Mouse (Mus musculus): ENCODE data around the gene Ppp2r3c. TPM values are rescaled to one million over a fixed set of nuclear protein-coding genes. Genes with fewer than 3 reads are reported as not detected.
"Not testable (repeated sequence)": the region's sequence is repeated elsewhere in the genome, so short reads cannot be mapped to it uniquely, and the experiment has no call there.

Gene Ppp2r3c
- polyA plus RNA-seq, 1 experiment from 2014 or later: 35.8 TPM

- Histone ChIP-seq H3K27me3 (ENCODE audit: control insufficient read depth, insufficient read depth, low read length) (no peaks in the 10 kb centered on the region), H3K9me3 (ENCODE audit: control insufficient read depth, low read length) (no peaks in the 10 kb centered on the region), H3K4me3 (ENCODE audit: low read depth, low read length) (peak overlapping the region; percentile 56), H3K9ac (ENCODE audit: low read length) (peak overlapping the region; percentile 86), H3K27ac (ENCODE audit: low read depth, low read length) (no peak overlapping the region; the same call in 1 of the 2 replicates), H3K36me3 (ENCODE audit: control insufficient read depth, insufficient read depth, low read length) (peaks cover 5% of the 10 kb centered on the region), H3K4me1 (replicated peaks; ENCODE audit: control insufficient read depth, insufficient read depth, low read length) (peaks cover 5% of the 10 kb centered on the region), H3K4me2 (ENCODE audit: low read depth, low read length, severe bottlenecking) (peak overlapping the region; percentile 67)
- DNase-seq (ENCODE audit: low spot score) (no peak), ATAC-seq (replicated peaks; ENCODE audit: low FRiP score) (no peak)
- 53% methylated on average over 11 of the region's 11 CpGs for WGBS
These were observed 1.1 kb downstream of the Ppp2r3c start for GRCm38 (mm10) chr12:55301472-55302300.

- Histone ChIP-seq H3K4me3 (ENCODE audit: low read depth, low read length) (0 out of 2 replicates have a peak overlapping the region, but pooled peaks have one; percentile 6), H3K27ac (ENCODE audit: low read depth, low read length) (no peak overlapping the region), H3K27me3 (ENCODE audit: control insufficient read depth, insufficient read depth, low read length) (no peaks in the 10 kb centered on the region), H3K4me1 (replicated peaks; ENCODE audit: control insufficient read depth, insufficient read depth, low read length) (peaks cover 5% of the 10 kb centered on the region), H3K9ac (ENCODE audit: low read length) (no peak overlapping the region; the same call in 1 of the 2 replicates), H3K9me3 (ENCODE audit: control insufficient read depth, low read length) (no peaks in the 10 kb centered on the region), H3K4me2 (ENCODE audit: low read depth, low read length, severe bottlenecking) (peak overlapping the region; percentile 67), H3K36me3 (ENCODE audit: control insufficient read depth, insufficient read depth, low read length) (peaks cover 5% of the 10 kb centered on the region)
- DNase-seq (ENCODE audit: low spot score) (no peak), ATAC-seq (replicated peaks; ENCODE audit: low FRiP score) (no peak)
- WGBS: 87% methylated on average over 3 of the region's 3 CpGs
These were observed 1.9 kb downstream of the Ppp2r3c start for GRCm38 (mm10) chr12:55300820-55301351.

DNA sequence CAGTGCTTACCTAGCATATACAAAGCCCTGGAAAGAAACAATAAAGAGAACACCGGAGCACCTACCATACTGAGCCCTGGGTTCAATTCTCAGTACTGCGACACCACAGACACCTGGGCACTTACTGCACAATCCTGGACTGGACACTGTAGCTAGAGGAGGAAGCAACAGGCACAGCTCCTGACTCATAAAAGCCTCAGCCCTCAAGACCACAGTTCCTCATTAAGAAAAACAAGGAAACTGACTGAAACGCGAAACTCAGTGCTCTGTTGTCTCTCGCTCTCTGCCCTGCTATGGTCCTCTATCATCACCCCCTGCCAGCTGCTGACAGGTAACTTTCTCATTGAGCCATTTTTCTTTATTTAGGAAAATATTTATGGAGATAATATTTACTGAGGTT is 3.5 kb downstream of the Ppp2r3c start, which contains the start of gene 1110008L16Rik:
1110008L16Rik (plus strand) TSS at position 242 of the 400 bp plus-strand sequence.
- Histone ChIP-seq H3K4me1 (replicated peaks; ENCODE audit: control insufficient read depth, insufficient read depth, low read length) (peaks cover 5% of the 10 kb centered on the region), H3K27me3 (ENCODE audit: control insufficient read depth, insufficient read depth, low read length) (no peaks in the 10 kb centered on the region), H3K4me2 (ENCODE audit: low read depth, low read length, severe bottlenecking) (no peak within 1 kb of the TSS), H3K4me3 (ENCODE audit: low read depth, low read length) (no peak within 1 kb of the TSS), H3K36me3 (ENCODE audit: control insufficient read depth, insufficient read depth, low read length) (peaks cover 7% of the 10 kb centered on the region), H3K9ac (ENCODE audit: low read length) (no peak within 1 kb of the TSS), H3K27ac (ENCODE audit: low read depth, low read length) (no peak within 1 kb of the TSS), H3K9me3 (ENCODE audit: control insufficient read depth, low read length) (no peaks in the 10 kb centered on the region)
- ATAC-seq (replicated peaks; ENCODE audit: low FRiP score) (no peak), DNase-seq (ENCODE audit: low spot score) (no peak)
- 93% methylated on average over 5 of the region's 5 CpGs for whole genome bisulfite sequencing

- no peak overlapping the region for H3K9ac ChIP-seq (ENCODE audit: low read length)
- H3K4me3 ChIP-seq (ENCODE audit: low read depth, low read length): no peak overlapping the region
- H3K4me2 ChIP-seq (ENCODE audit: low read depth, low read length, severe bottlenecking): no peak overlapping the region
- WGBS: 92% methylated on average over 9 of the region's 9 CpGs
- H3K36me3 ChIP-seq (ENCODE audit: control insufficient read depth, insufficient read depth, low read length): peaks cover 11% of the 10 kb centered on the region
- H3K4me1 ChIP-seq (replicated peaks; ENCODE audit: control insufficient read depth, insufficient read depth, low read length): peaks cover 5% of the 10 kb centered on the region
- ATAC-seq (replicated peaks; ENCODE audit: low FRiP score) (no peak), DNase-seq (ENCODE audit: low spot score) (no peak)
- H3K27ac ChIP-seq (ENCODE audit: low read depth, low read length): no peak overlapping the region
- H3K9me3 ChIP-seq (ENCODE audit: control insufficient read depth, low read length): no peaks in the 10 kb centered on the region
- H3K27me3 ChIP-seq (ENCODE audit: control insufficient read depth, insufficient read depth, low read length): no peaks in the 10 kb centered on the region
These were observed 4.7 kb downstream of the Ppp2r3c start for GRCm38 (mm10) chr12:55298112-55298511.

GRCm38 (mm10) chr12:55277583-55277982 is 25.2 kb downstream of the Ppp2r3c start:
- 95% methylated on average over 3 of the region's 6 CpGs for WGBS
- not testable (repeated sequence) for H3K4me1 ChIP-seq (replicated peaks; ENCODE audit: control insufficient read depth, insufficient read depth, low read length); H3K4me3 ChIP-seq (ENCODE audit: low read depth, low read length); H3K36me3 ChIP-seq (ENCODE audit: control insufficient read depth, insufficient read depth, low read length); H3K9me3 ChIP-seq (ENCODE audit: control insufficient read depth, low read length); ATAC-seq (replicated peaks; ENCODE audit: low FRiP score); H3K27me3 ChIP-seq (ENCODE audit: control insufficient read depth, insufficient read depth, low read length); H3K9ac ChIP-seq (ENCODE audit: low read length); DNase-seq (ENCODE audit: low spot score); H3K27ac ChIP-seq (ENCODE audit: low read depth, low read length); H3K4me2 ChIP-seq (ENCODE audit: low read depth, low read length, severe bottlenecking)

- no peaks in the 10 kb centered on the region for H3K4me1 ChIP-seq (replicated peaks; ENCODE audit: control insufficient read depth, insufficient read depth, low read length)
- no peaks in the 10 kb centered on the region for H3K9me3 ChIP-seq (ENCODE audit: control insufficient read depth, low read length)
- H3K27me3 ChIP-seq (ENCODE audit: control insufficient read depth, insufficient read depth, low read length): no peaks in the 10 kb centered on the region
- no peaks in the 10 kb centered on the region for H3K36me3 ChIP-seq (ENCODE audit: control insufficient read depth, insufficient read depth, low read length)
- DNase-seq (ENCODE audit: low spot score) (no peak), ATAC-seq (replicated peaks; ENCODE audit: low FRiP score) (no peak)
- no peak overlapping the region for H3K27ac ChIP-seq (ENCODE audit: low read depth, low read length)
- H3K4me3 ChIP-seq (ENCODE audit: low read depth, low read length): no peak overlapping the region
- no peak overlapping the region for H3K9ac ChIP-seq (ENCODE audit: low read length)
- H3K4me2 ChIP-seq (ENCODE audit: low read depth, low read length, severe bottlenecking): no peak overlapping the region
- WGBS: 85% methylated on average over 3 of the region's 3 CpGs
These were observed 30.6 kb downstream of the Ppp2r3c start for GRCm38 (mm10) chr12:55272243-55272642.

GRCm38 (mm10) chr12:55263385-55263784 is 39.4 kb downstream of the Ppp2r3c start:
- H3K27ac ChIP-seq (ENCODE audit: low read depth, low read length); H3K9me3 ChIP-seq (ENCODE audit: control insufficient read depth, low read length); ATAC-seq (replicated peaks; ENCODE audit: low FRiP score); H3K4me2 ChIP-seq (ENCODE audit: low read depth, low read length, severe bottlenecking); DNase-seq (ENCODE audit: low spot score); H3K4me3 ChIP-seq (ENCODE audit: low read depth, low read length); H3K9ac ChIP-seq (ENCODE audit: low read length); H3K36me3 ChIP-seq (ENCODE audit: control insufficient read depth, insufficient read depth, low read length); H3K27me3 ChIP-seq (ENCODE audit: control insufficient read depth, insufficient read depth, low read length); H3K4me1 ChIP-seq (replicated peaks; ENCODE audit: control insufficient read depth, insufficient read depth, low read length): not testable (repeated sequence)
- WGBS: no CpG with 5 or more reads among the region's 5 CpGs

DNA sequence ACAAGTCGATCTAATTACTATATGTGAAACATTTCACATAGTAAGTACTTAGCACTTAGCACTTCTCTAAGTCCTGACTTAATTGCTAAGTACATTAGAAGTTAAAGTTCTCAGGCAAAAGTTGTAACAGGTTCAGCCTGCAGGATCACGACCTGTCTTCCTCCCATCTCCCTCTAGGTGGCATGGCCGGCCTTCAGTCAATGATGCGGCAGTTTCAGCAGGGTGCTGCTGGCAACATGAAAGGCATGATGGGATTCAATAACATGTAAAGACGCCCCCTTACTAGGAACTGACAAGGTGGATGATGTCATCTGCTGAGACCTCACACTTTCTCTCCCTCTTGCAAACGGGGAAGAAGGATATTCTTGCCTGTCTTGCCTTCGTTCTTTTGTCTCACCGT is 40.8 kb downstream of the Ppp2r3c start:
- not testable (repeated sequence) for ATAC-seq (replicated peaks; ENCODE audit: low FRiP score); H3K36me3 ChIP-seq (ENCODE audit: control insufficient read depth, insufficient read depth, low read length); H3K4me1 ChIP-seq (replicated peaks; ENCODE audit: control insufficient read depth, insufficient read depth, low read length); H3K9me3 ChIP-seq (ENCODE audit: control insufficient read depth, low read length); H3K4me3 ChIP-seq (ENCODE audit: low read depth, low read length); H3K4me2 ChIP-seq (ENCODE audit: low read depth, low read length, severe bottlenecking); H3K9ac ChIP-seq (ENCODE audit: low read length); DNase-seq (ENCODE audit: low spot score); H3K27me3 ChIP-seq (ENCODE audit: control insufficient read depth, insufficient read depth, low read length); H3K27ac ChIP-seq (ENCODE audit: low read depth, low read length)
- WGBS: no CpG with 5 or more reads among the region's 8 CpGs

Measured in forebrain, embryonic 11.5 days (tissue).